Mouse (Mus musculus) E14TG2a.4 (cell line): ENCODE measurements at regions not wholly inside any gene's neighbourhood (a gene's known extent, or its start where the extent isn't known, plus 50 kb on each side); places are given as distances from the start of the nearest gene placed in this dataset.

Source experiments
- CTCF ChIP-seq: conservative IDR thresholded peaks from 2 replicates; pipeline ENCODE4 v1.5.1; 2014; ENCODE audit warnings: low read length
- POU5F1 ChIP-seq: IDR thresholded peaks from 2 replicates; pipeline ENCODE4 v1.6.1; 2014; ENCODE audit warnings: low read length, borderline replicate concordance

- TF ChIP-seq CTCF (no peak), POU5F1 (no peak)
These were observed 120.8 kb downstream of the Gm10260 start for GRCm38 (mm10) chr13:97639656-97640055.
